Mouse (Mus musculus): ENCODE data around the gene Sertad2. TPM values are rescaled to one million over a fixed set of nuclear protein-coding genes. Genes with fewer than 3 reads are reported as not detected.

The Sertad2 gene
- total and polyA plus RNA-seq, 3 experiments, result 5.9 to 13.1 (median 6.0) TPM

DNA sequence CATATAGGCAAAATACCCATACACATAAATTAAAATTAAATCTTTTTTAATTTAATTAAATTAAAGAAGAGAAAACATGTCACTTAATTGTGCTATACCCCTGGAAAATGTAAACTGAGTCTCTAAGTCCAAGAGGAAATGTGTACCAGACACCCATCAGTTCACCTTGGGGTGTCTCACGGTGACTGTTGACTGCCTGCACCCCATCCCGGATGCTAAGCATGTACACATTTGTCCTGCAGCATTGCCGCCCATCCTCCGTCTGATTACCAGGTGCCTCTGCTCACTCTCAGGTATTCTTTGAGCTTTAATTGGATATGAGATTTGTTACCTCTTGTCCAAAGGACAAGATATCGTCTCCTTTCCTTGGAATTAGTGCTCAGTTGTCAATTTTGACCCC, 99.3 kb downstream of the Sertad2 start (continued):
- no peak for TF ChIP-seq JUN (IDR thresholded peaks at IDR 0.05; ENCODE audit: insufficient read depth, low read depth, low read length)

- Histone ChIP-seq H3K4me2 (ENCODE audit: insufficient read depth, low read depth, poor library complexity, severe bottlenecking) (no peak overlapping the region), H3K36me3 (replicated peaks in 1 of 2; ENCODE audit: control insufficient read depth in 1 of 2, insufficient read depth in 1 of 2, low read length in 1 of 2) (peaks cover 3 to 15% of the 10 kb centered on the region in 2 experiments), H3K4me3 (replicated peaks in 1 of 3; ENCODE audit: low read depth in 2 of 3, low read length in 2 of 3, poor library complexity in 1 of 3) (no peak overlapping the region), H3K79me2 (replicated peaks; ENCODE audit: control insufficient read depth, extremely low read depth, insufficient read depth, poor library complexity, severe bottlenecking) (peaks cover 16% of the 10 kb centered on the region), H3K4me1 (ENCODE audit: control insufficient read depth in 1 of 2, insufficient read depth in 2 of 2) (peaks cover 5 to 68% of the 10 kb centered on the region in 2 experiments), H3K27me3 (replicated peaks) (no peaks in the 10 kb centered on the region), H3K27ac (ENCODE audit: insufficient read depth, low read depth) (no peak overlapping the region), H3K9me3 (replicated peaks; ENCODE audit: low read length) (no peaks in the 10 kb centered on the region), H3K9ac (ENCODE audit: insufficient read depth, low read depth) (no peak overlapping the region)
- no peak for DNase-seq (ENCODE audit: extremely low read depth)
- dilution Hi-C loops (cut with MboI; ENCODE audit: extremely low pct_ligation_motif_present, extremely low pct_unique_long_range_greater_than_20kb, low sequenced_read_pairs), result no loop called here
- in situ Hi-C loops (cut with MboI; ENCODE audit: low pct_ligation_motif_present, low pct_unique_long_range_greater_than_20kb, low sequenced_read_pairs), result no loop called here
- TF ChIP-seq NELFE (IDR thresholded peaks at IDR 0.05; ENCODE audit: low read depth, low read length), result no peak
- TF ChIP-seq MAFK (IDR thresholded peaks at IDR 0.05; ENCODE audit: insufficient replicate concordance, low read length), result no peak
- TF ChIP-seq TBP (conservative IDR thresholded peaks at IDR 0.05; ENCODE audit: low read depth, low read length), result no peak
- no peak for TF ChIP-seq RAD21 (IDR thresholded peaks at IDR 0.05; ENCODE audit: low read depth, low read length)
- no peak for TF ChIP-seq MYC (IDR thresholded peaks at IDR 0.05; ENCODE audit: low read depth, low read length)
- no peak for TF ChIP-seq MAZ (IDR thresholded peaks at IDR 0.05; ENCODE audit: low read depth, low read length)
- no peak for TF ChIP-seq ETS1 (conservative IDR thresholded peaks at IDR 0.05; ENCODE audit: low read depth, low read length)
- no peak for TF ChIP-seq PAX5 (IDR thresholded peaks at IDR 0.05; ENCODE audit: low read length)
- no peak for TF ChIP-seq UBTF (IDR thresholded peaks at IDR 0.05; ENCODE audit: low read depth, low read length)
- no peak for TF ChIP-seq CHD1 (IDR thresholded peaks at IDR 0.05; ENCODE audit: low read depth, low read length)
These were observed 100.1 kb downstream of the Sertad2 start for GRCm38 (mm10) chr11:20643161-20643560.

DNA sequence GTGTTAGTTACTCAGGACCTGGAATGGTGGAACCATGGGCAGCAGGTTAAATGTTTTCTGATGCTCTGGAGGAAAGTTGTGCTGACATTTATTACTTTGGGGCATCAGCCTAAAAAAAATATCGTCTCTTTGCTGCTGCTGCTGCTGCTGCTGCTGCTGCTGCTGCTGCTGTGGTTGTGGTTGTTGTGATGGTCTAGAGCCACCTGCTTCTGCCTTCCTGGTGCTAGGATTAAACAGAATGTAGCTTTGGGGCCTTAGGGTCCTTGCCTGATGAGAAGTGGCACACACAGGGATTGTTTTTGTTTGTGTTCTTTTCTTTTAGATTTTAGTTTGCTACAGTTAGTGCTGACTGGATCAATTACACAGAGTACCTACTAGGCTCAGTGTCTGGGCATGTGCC, 101.1 kb downstream of the Sertad2 start:
- H3K27ac ChIP-seq (ENCODE audit: insufficient read depth, low read depth), result no peak overlapping the region

More for the DNA sequence above, 101.1 kb downstream of the Sertad2 start:
- Histone ChIP-seq H3K36me3 (replicated peaks in 1 of 2; ENCODE audit: control insufficient read depth in 1 of 2, insufficient read depth in 1 of 2, low read length in 1 of 2) (peaks cover 10 to 24% of the 10 kb centered on the region in 2 experiments), H3K4me3 (replicated peaks in 1 of 3; ENCODE audit: low read depth in 2 of 3, low read length in 2 of 3, poor library complexity in 1 of 3) (no peak overlapping the region), H3K9ac (ENCODE audit: insufficient read depth, low read depth) (no peak overlapping the region), H3K4me2 (ENCODE audit: insufficient read depth, low read depth, poor library complexity, severe bottlenecking) (no peak overlapping the region), H3K27me3 (replicated peaks) (no peaks in the 10 kb centered on the region), H3K79me2 (replicated peaks; ENCODE audit: control insufficient read depth, extremely low read depth, insufficient read depth, poor library complexity, severe bottlenecking) (peaks cover 16% of the 10 kb centered on the region), H3K9me3 (replicated peaks; ENCODE audit: low read length) (no peaks in the 10 kb centered on the region), H3K4me1 (ENCODE audit: control insufficient read depth in 1 of 2, insufficient read depth in 2 of 2) (peaks cover 5 to 63% of the 10 kb centered on the region in 2 experiments)
- no peak for DNase-seq (ENCODE audit: extremely low read depth)
- dilution Hi-C loops (cut with MboI; ENCODE audit: extremely low pct_ligation_motif_present, extremely low pct_unique_long_range_greater_than_20kb, low sequenced_read_pairs) (no loop called here), in situ Hi-C loops (cut with MboI; ENCODE audit: low pct_ligation_motif_present, low pct_unique_long_range_greater_than_20kb, low sequenced_read_pairs) (no loop called here)
- TF ChIP-seq ZMIZ1 (IDR thresholded peaks at IDR 0.05; ENCODE audit: low read depth, low read length) (no peak), BHLHE40 (IDR thresholded peaks at IDR 0.05; ENCODE audit: low read depth, low read length) (no peak), PAX5 (IDR thresholded peaks at IDR 0.05; ENCODE audit: low read length) (no peak), TCF12 (IDR thresholded peaks at IDR 0.05; ENCODE audit: low read depth, low read length) (no peak), EP300 (IDR thresholded peaks at IDR 0.05; ENCODE audit: low read length) (no peak), E2F4 (IDR thresholded peaks at IDR 0.05; ENCODE audit: insufficient replicate concordance, low read depth, low read length) (no peak), MAFK (IDR thresholded peaks at IDR 0.05; ENCODE audit: insufficient replicate concordance, low read length) (no peak), USF2 (conservative IDR thresholded peaks at IDR 0.05; ENCODE audit: low read depth, low read length) (no peak), MAX (IDR thresholded peaks at IDR 0.05; ENCODE audit: low read length) (no peak), MEF2A (IDR thresholded peaks at IDR 0.05; ENCODE audit: borderline replicate concordance, low read depth, low read length) (no peak), SMC3 (IDR thresholded peaks at IDR 0.05; ENCODE audit: low read depth, low read length) (no peak), POLR2AphosphoS2 (IDR thresholded peaks at IDR 0.05; ENCODE audit: low read depth, low read length) (no peak), RAD21 (IDR thresholded peaks at IDR 0.05; ENCODE audit: low read depth, low read length) (no peak), NRF1 (IDR thresholded peaks at IDR 0.05; ENCODE audit: low read depth, low read length) (no peak), RCOR1 (conservative IDR thresholded peaks at IDR 0.05; ENCODE audit: low read depth, low read length) (no peak)
